Mouse (Mus musculus) MEL (cell line): Measurements from ENCODE around the gene Susd5. TPM values are rescaled to one million over a fixed set of nuclear protein-coding genes. Genes with fewer than 3 reads are reported as not detected.

ENCODE experiments used
- DNase-seq: peaks from one replicate; pipeline ENCODE4 v3.0.0; 2011; ENCODE audit warnings: low read depth, low spot score
- H3K27ac ChIP-seq: 2 replicates; pipeline ENCODE4 v1.5.1; 2012; ENCODE audit warnings: low read depth, mild to moderate bottlenecking, control low read depth, low read length, moderate library complexity; ENCODE audit not compliant: control insufficient read depth
- H3K27me3 ChIP-seq, 2 experiments: fragments of 150-350 bp in 1 of 2; sonication (generic) in 1 of 2; 2 replicates each; pipeline ENCODE4 v1.6.1; 2012; ENCODE audit warnings: low read length in 2 of 2, mild to moderate bottlenecking in 2 of 2, improper control_type of control experiment in 1 of 2, moderate library complexity in 1 of 2; ENCODE audit not compliant: insufficient read depth in 2 of 2, control insufficient read depth in 1 of 2
- H3K36me3 ChIP-seq, 2 experiments: 2 replicates each; pipeline ENCODE4 v1.6.1; 2012 to 2014; ENCODE audit warnings: low read length in 2 of 2, improper control_type of control experiment in 1 of 2, inconsistent platforms in 1 of 2, mild to moderate bottlenecking in 1 of 2; ENCODE audit not compliant: insufficient read depth in 2 of 2, control insufficient read depth in 1 of 2
- H3K4me1 ChIP-seq, 2 experiments: fragments of 150-350 bp in 1 of 2; sonication (generic) in 1 of 2; 2 replicates each; pipeline ENCODE4 v1.6.1; 2012; ENCODE audit warnings: low read length in 2 of 2, improper control_type of control experiment in 1 of 2, mild to moderate bottlenecking in 1 of 2; ENCODE audit not compliant: insufficient read depth in 2 of 2, control insufficient read depth in 1 of 2
- H3K4me3 ChIP-seq, 2 experiments: fragments of 150-350 bp in 1 of 2; sonication (generic) in 1 of 2; 2 replicates each; pipeline ENCODE4 v1.5.1; 2012; ENCODE audit warnings: low read depth in 2 of 2, low read length in 2 of 2, mild to moderate bottlenecking in 2 of 2, moderate library complexity in 2 of 2, control low read depth in 1 of 2, improper control_type of control experiment in 1 of 2; ENCODE audit not compliant: control insufficient read depth in 1 of 2, insufficient read depth in 1 of 2
- H3K79me2 ChIP-seq: 2 replicates; pipeline ENCODE4 v1.6.1; 2012; ENCODE audit warnings: mild to moderate bottlenecking, low read length, moderate library complexity; ENCODE audit not compliant: control insufficient read depth, poor library complexity, insufficient read depth
- H3K9ac ChIP-seq: 2 replicates; pipeline ENCODE4 v1.6.1; 2012; ENCODE audit warnings: low read depth, mild to moderate bottlenecking, control low read depth, low read length, moderate library complexity; ENCODE audit not compliant: control insufficient read depth, poor library complexity, severe bottlenecking
- H3K9me3 ChIP-seq: fragments of 150-350 bp; sonication (generic); replicated peaks from 2 replicates; pipeline ENCODE4 v1.6.1; 2012; ENCODE audit warnings: mild to moderate bottlenecking, low read length, improper control_type of control experiment, moderate library complexity; ENCODE audit not compliant: insufficient read depth
- CHD1 ChIP-seq: IDR thresholded peaks from 2 replicates; pipeline ENCODE4 v1.6.1; 2012; ENCODE audit warnings: low read depth, mild to moderate bottlenecking, inconsistent platforms, low read length, improper control_type of control experiment
- CHD2 ChIP-seq: IDR thresholded peaks from 2 replicates; pipeline ENCODE4 v1.6.1; 2011; ENCODE audit warnings: low read length, improper control_type of control experiment
- CTCF ChIP-seq, 3 experiments: IDR thresholded peaks in 2 of 3; conservative IDR thresholded peaks in 1 of 3; 2 replicates each; pipeline ENCODE4 v1.5.1; 2011 to 2012; ENCODE audit warnings: low read length in 3 of 3, low read depth in 2 of 3, mild to moderate bottlenecking in 2 of 3, improper control_type of control experiment in 1 of 3, inconsistent platforms in 1 of 3, mixed read lengths in 1 of 3, moderate library complexity in 1 of 3; ENCODE audit not compliant: control insufficient read depth in 1 of 3, insufficient read depth in 1 of 3, poor library complexity in 1 of 3, severe bottlenecking in 1 of 3
- E2F4 ChIP-seq: IDR thresholded peaks from 2 replicates; pipeline ENCODE4 v1.6.1; 2011; ENCODE audit warnings: low read depth, low read length, improper control_type of control experiment, borderline replicate concordance
- ELF1 ChIP-seq: IDR thresholded peaks from 2 replicates; pipeline ENCODE4 v1.6.1; 2014; ENCODE audit warnings: low read depth, mild to moderate bottlenecking, inconsistent platforms, low read length, improper control_type of control experiment, moderate library complexity
- EP300 ChIP-seq, 2 experiments: IDR thresholded peaks; 2 replicates each; pipeline ENCODE4 v1.6.1; 2011; ENCODE audit warnings: improper control_type of control experiment in 2 of 2, low read length in 2 of 2, low read depth in 1 of 2, mild to moderate bottlenecking in 1 of 2
- ETS1 ChIP-seq: IDR thresholded peaks from 2 replicates; pipeline ENCODE4 v1.6.1; 2012; ENCODE audit warnings: low read depth, mild to moderate bottlenecking, inconsistent platforms, low read length, improper control_type of control experiment, moderate library complexity
- GABPA ChIP-seq: IDR thresholded peaks from 2 replicates; pipeline ENCODE4 v1.6.1; 2012; ENCODE audit warnings: low read depth, mild to moderate bottlenecking, inconsistent platforms, low read length, improper control_type of control experiment, moderate library complexity
- GATA1 ChIP-seq: IDR thresholded peaks from 2 replicates; pipeline ENCODE4 v1.6.1; 2011; ENCODE audit warnings: low read depth, low read length, improper control_type of control experiment
- HCFC1 ChIP-seq: IDR thresholded peaks from 2 replicates; pipeline ENCODE4 v1.6.1; 2012; ENCODE audit warnings: low read depth, mild to moderate bottlenecking, inconsistent platforms, low read length, improper control_type of control experiment, moderate library complexity
- JUND ChIP-seq: IDR thresholded peaks from 2 replicates; pipeline ENCODE4 v1.6.1; 2011; ENCODE audit warnings: low read depth, mild to moderate bottlenecking, improper control_type of control experiment, low read length
- KAT2A ChIP-seq: conservative IDR thresholded peaks from 2 replicates; pipeline ENCODE4 v1.6.1; 2012; ENCODE audit warnings: low read depth, low read length, improper control_type of control experiment, inconsistent platforms
- MAFK ChIP-seq: IDR thresholded peaks from 2 replicates; pipeline ENCODE4 v1.6.1; 2011; ENCODE audit warnings: low read depth, mild to moderate bottlenecking, low read length, improper control_type of control experiment, borderline replicate concordance
- MAX ChIP-seq: IDR thresholded peaks from 2 replicates; pipeline ENCODE4 v1.6.1; 2011; ENCODE audit warnings: low read length, improper control_type of control experiment
- MAZ ChIP-seq: IDR thresholded peaks from 2 replicates; pipeline ENCODE4 v1.6.1; 2012; ENCODE audit warnings: low read depth, mild to moderate bottlenecking, inconsistent platforms, low read length, improper control_type of control experiment
- MEF2A ChIP-seq: IDR thresholded peaks from 2 replicates; pipeline ENCODE4 v1.6.1; 2014; ENCODE audit warnings: low read depth, mild to moderate bottlenecking, inconsistent platforms, low read length, improper control_type of control experiment; ENCODE audit not compliant: poor library complexity, insufficient replicate concordance, severe bottlenecking; ENCODE audit errors: extremely low read depth
- MXI1 ChIP-seq: IDR thresholded peaks from 2 replicates; pipeline ENCODE4 v1.6.1; 2011; ENCODE audit warnings: mild to moderate bottlenecking, low read depth, low read length, improper control_type of control experiment
- MYC ChIP-seq: IDR thresholded peaks from 2 replicates; pipeline ENCODE4 v1.6.1; 2011; ENCODE audit warnings: low read depth, mild to moderate bottlenecking, low read length, improper control_type of control experiment, moderate library complexity
- NELFE ChIP-seq: IDR thresholded peaks from 2 replicates; pipeline ENCODE4 v1.6.1; 2011; ENCODE audit warnings: low read depth, low read length, improper control_type of control experiment
- NRF1 ChIP-seq: IDR thresholded peaks from 2 replicates; pipeline ENCODE4 v1.6.1; 2014; ENCODE audit warnings: low read depth, mild to moderate bottlenecking, inconsistent platforms, low read length, improper control_type of control experiment, moderate library complexity; ENCODE audit not compliant: poor library complexity, insufficient read depth, severe bottlenecking
- POLR2A ChIP-seq, 2 experiments: IDR thresholded peaks; 2 replicates each; pipeline ENCODE4 v1.6.1; 2011 to 2012; ENCODE audit warnings: low read length in 2 of 2, mild to moderate bottlenecking in 2 of 2, control low read depth in 1 of 2, improper control_type of control experiment in 1 of 2, low read depth in 1 of 2, moderate library complexity in 1 of 2; ENCODE audit not compliant: control insufficient read depth in 1 of 2, insufficient read depth in 1 of 2, poor library complexity in 1 of 2
- POLR2AphosphoS2 ChIP-seq: IDR thresholded peaks from 2 replicates; pipeline ENCODE4 v1.6.1; 2011; ENCODE audit warnings: low read length, improper control_type of control experiment
- POLR2AphosphoS5 ChIP-seq: IDR thresholded peaks from 2 replicates; pipeline ENCODE4 v1.6.1; 2012; ENCODE audit warnings: low read depth, borderline replicate concordance, mild to moderate bottlenecking, inconsistent platforms, low read length, moderate library complexity, mixed read lengths
- RAD21 ChIP-seq: IDR thresholded peaks from 2 replicates; pipeline ENCODE4 v1.6.1; 2011; ENCODE audit warnings: mild to moderate bottlenecking, low read depth, low read length, improper control_type of control experiment
- RCOR1 ChIP-seq: IDR thresholded peaks from 2 replicates; pipeline ENCODE4 v1.6.1; 2012; ENCODE audit warnings: low read depth, mild to moderate bottlenecking, inconsistent platforms, low read length, improper control_type of control experiment
- SIN3A ChIP-seq: IDR thresholded peaks from 2 replicates; pipeline ENCODE4 v1.6.1; 2012; ENCODE audit warnings: low read length, improper control_type of control experiment, inconsistent platforms
- SMC3 ChIP-seq: IDR thresholded peaks from 2 replicates; pipeline ENCODE4 v1.6.1; 2011; ENCODE audit warnings: low read depth, low read length, improper control_type of control experiment
- TAL1 ChIP-seq: IDR thresholded peaks from 2 replicates; pipeline ENCODE4 v1.6.1; 2012; ENCODE audit warnings: mild to moderate bottlenecking, inconsistent platforms, low read length, moderate library complexity, mixed read lengths
- TBP ChIP-seq: IDR thresholded peaks from 2 replicates; pipeline ENCODE4 v1.8.0; 2011; ENCODE audit warnings: low read depth, low read length, improper control_type of control experiment
- TCF12 ChIP-seq: IDR thresholded peaks from 2 replicates; pipeline ENCODE4 v1.6.1; 2014; ENCODE audit warnings: low read depth, mild to moderate bottlenecking, inconsistent platforms, low read length, improper control_type of control experiment, moderate library complexity
- UBTF ChIP-seq: IDR thresholded peaks from 2 replicates; pipeline ENCODE4 v1.6.1; 2012; ENCODE audit warnings: low read depth, mild to moderate bottlenecking, inconsistent platforms, low read length, improper control_type of control experiment, moderate library complexity, borderline replicate concordance; ENCODE audit not compliant: insufficient read depth
- USF1 ChIP-seq: IDR thresholded peaks from 2 replicates; pipeline ENCODE4 v1.6.1; 2014; ENCODE audit warnings: low read depth, mild to moderate bottlenecking, inconsistent platforms, low read length, improper control_type of control experiment, moderate library complexity
- ZC3H11A ChIP-seq: IDR thresholded peaks from 2 replicates; pipeline ENCODE4 v1.6.1; 2012; ENCODE audit warnings: low read depth, mild to moderate bottlenecking, inconsistent platforms, low read length, improper control_type of control experiment
- ZKSCAN1 ChIP-seq: IDR thresholded peaks from 2 replicates; pipeline ENCODE4 v1.6.1; 2012; ENCODE audit warnings: low read depth, mild to moderate bottlenecking, inconsistent platforms, low read length, improper control_type of control experiment, moderate library complexity
- ZMIZ1 ChIP-seq: IDR thresholded peaks from 2 replicates; pipeline ENCODE4 v1.6.1; 2012; ENCODE audit warnings: low read depth, mild to moderate bottlenecking, inconsistent platforms, low read length, improper control_type of control experiment, moderate library complexity
- ZNF384 ChIP-seq: IDR thresholded peaks from 2 replicates; pipeline ENCODE4 v1.6.1; 2012; ENCODE audit warnings: low read depth, mild to moderate bottlenecking, inconsistent platforms, low read length, improper control_type of control experiment
- polyA plus RNA-seq, 2 experiments: library from polyadenylated mRNA; stranded (reverse) in 1 of 2; unstranded in 1 of 2; fragments of >175 nt in 1 of 2; fragments of >200 nt in 1 of 2; gene quantifications; 2 replicates each; pipeline versions ENCODE4 v1.2.1 to v1.2.4; 2012; ENCODE audit warnings: low replicate concordance in 2 of 2, low read depth in 1 of 2; ENCODE audit not compliant: insufficient read length in 2 of 2, insufficient read depth in 1 of 2, missing spikeins in 1 of 2
- total RNA-seq: library from RNA; depleted of rRNA; stranded (reverse); fragments of 300-350 nt; gene quantifications from 2 replicates; pipeline ENCODE4 v1.2.3, GENCODE M21; 2012

Susd5 gene
- total and polyA plus RNA-seq, 3 experiments = not detected

GRCm38 (mm10) chr9:114026261-114026934 is 30.5 kb upstream of the Susd5 start:
- DNase-seq = peak; percentile 95
- H3K9me3 ChIP-seq = no peaks in the 10 kb centered on the region
- no peaks in the 10 kb centered on the region; a peak in 1 of 4 replicates for H3K36me3 ChIP-seq
- H3K27me3 ChIP-seq = no peaks in the 10 kb centered on the region
- peaks cover 0 to 8% of the 10 kb centered on the region in 2 experiments; a peak in 1 of 4 replicates for H3K4me1 ChIP-seq
- H3K79me2 ChIP-seq = no peaks in the 10 kb centered on the region
- H3K4me3 ChIP-seq = peak overlapping the region; percentile 71 to 83
- H3K9ac ChIP-seq = peak overlapping the region; percentile 63
- no peak overlapping the region for H3K27ac ChIP-seq
- TF ChIP-seq CHD1 = 0 out of 2 replicates have a peak, but pooled peaks have one; percentile 45
- TF ChIP-seq MAZ = 0 out of 2 replicates have a peak, but pooled peaks have one; percentile 35
- no peak for TF ChIP-seq RCOR1
- peak; percentile 83 for TF ChIP-seq MXI1
- TF ChIP-seq MEF2A = no peak
- TF ChIP-seq ELF1 = peak; percentile 17; the same call in 1 of the 2 replicates
- TF ChIP-seq ZC3H11A = no peak
- TF ChIP-seq USF1 = peak; percentile 98
- peak; percentile 54 to 63; a peak in 2 of 4 replicates for TF ChIP-seq POLR2A (IDR thresholded peaks at IDR 0.05; ENCODE audit: control insufficient read depth in 1 of 2, insufficient read depth in 1 of 2, low read depth in 1 of 2, low read length in 2 of 2, poor library complexity in 1 of 2)
- no peak for TF ChIP-seq ZNF384
- TF ChIP-seq SMC3 = no peak
- no peak for TF ChIP-seq EP300 (IDR thresholded peaks at IDR 0.05; ENCODE audit: low read depth in 1 of 2, low read length in 2 of 2)
- no peak for TF ChIP-seq POLR2AphosphoS2
- no peak for TF ChIP-seq JUND
- peak; percentile 66 for TF ChIP-seq SIN3A
- TF ChIP-seq ZKSCAN1 = no peak
- TF ChIP-seq GABPA = no peak
- no peak for TF ChIP-seq MAFK
- no peak for TF ChIP-seq GATA1
- TF ChIP-seq TAL1 = no peak
- TF ChIP-seq POLR2AphosphoS5 = no peak
- peak; percentile 55; the same call in 1 of the 2 replicates for TF ChIP-seq HCFC1
- TF ChIP-seq TBP = 0 out of 2 replicates have a peak, but pooled peaks have one; percentile 6
- TF ChIP-seq E2F4 = no peak
- no peak for TF ChIP-seq UBTF
- peak; percentile 47; the same call in 1 of the 2 replicates for TF ChIP-seq NRF1
- TF ChIP-seq CTCF (IDR thresholded peaks at IDR 0.05 in 2 of 3, conservative IDR thresholded peaks at IDR 0.05 in 1 of 3; ENCODE audit: control insufficient read depth in 1 of 3, insufficient read depth in 1 of 3, low read depth in 2 of 3, low read length in 3 of 3, poor library complexity in 1 of 3, severe bottlenecking in 1 of 3) = no peak
- TF ChIP-seq ZMIZ1 = 0 out of 2 replicates have a peak, but pooled peaks have one; percentile 48
- no peak for TF ChIP-seq KAT2A
- peak; percentile 61 for TF ChIP-seq NELFE
- no peak; the same call in 1 of the 2 replicates for TF ChIP-seq ETS1
- no peak for TF ChIP-seq TCF12
- TF ChIP-seq MYC = no peak
- no peak for TF ChIP-seq RAD21
- peak; percentile 92 for TF ChIP-seq MAX
- TF ChIP-seq CHD2 = no peak
